Mouse (Mus musculus): ENCODE results near the gene Spo11. TPM values are rescaled to one million over a fixed set of nuclear protein-coding genes. Genes with fewer than 3 reads are reported as not detected.

Gene Spo11
- total and polyA plus RNA-seq, 3 experiments = 0.16 to 0.34 TPM; not detected in 1

GRCm38 (mm10) chr2:173035653-173036052, 58.2 kb downstream of the Spo11 start:
- H3K36me3 ChIP-seq (replicated peaks in 1 of 2; ENCODE audit: control insufficient read depth in 1 of 2, insufficient read depth in 1 of 2, low read length in 1 of 2) = peaks cover 49 to 75% of the 10 kb centered on the region in 2 experiments

GRCm38 (mm10) chr2:173036055-173036454, 58.6 kb downstream of the Spo11 start:
- DNase-seq (ENCODE audit: extremely low read depth) = no peak
- Histone ChIP-seq H3K79me2 (replicated peaks; ENCODE audit: control insufficient read depth, extremely low read depth, insufficient read depth, poor library complexity, severe bottlenecking) (no peaks in the 10 kb centered on the region), H3K36me3 (replicated peaks in 1 of 2; ENCODE audit: control insufficient read depth in 1 of 2, insufficient read depth in 1 of 2, low read length in 1 of 2) (peaks cover 45 to 71% of the 10 kb centered on the region in 2 experiments), H3K4me3 (replicated peaks in 1 of 3; ENCODE audit: low read depth in 2 of 3, low read length in 2 of 3, poor library complexity in 1 of 3) (no peak overlapping the region), H3K9ac (ENCODE audit: insufficient read depth, low read depth) (no peak overlapping the region), H3K4me1 (ENCODE audit: control insufficient read depth in 1 of 2, insufficient read depth in 2 of 2) (peaks cover 4 to 39% of the 10 kb centered on the region in 2 experiments; a peak in 3 of 4 replicates), H3K27me3 (replicated peaks) (no peaks in the 10 kb centered on the region), H3K9me3 (replicated peaks; ENCODE audit: low read length) (no peaks in the 10 kb centered on the region), H3K27ac (ENCODE audit: insufficient read depth, low read depth) (no peak overlapping the region), H3K4me2 (ENCODE audit: insufficient read depth, low read depth, poor library complexity, severe bottlenecking) (no peak overlapping the region)
- TF ChIP-seq MXI1 (IDR thresholded peaks at IDR 0.05; ENCODE audit: low read depth, low read length) (no peak), ETS1 (conservative IDR thresholded peaks at IDR 0.05; ENCODE audit: low read depth, low read length) (no peak), TCF12 (IDR thresholded peaks at IDR 0.05; ENCODE audit: low read depth, low read length) (no peak), IRF4 (IDR thresholded peaks at IDR 0.05; ENCODE audit: low read depth, low read length) (no peak), JUND (conservative IDR thresholded peaks at IDR 0.05; ENCODE audit: low read depth, low read length) (no peak), NRF1 (IDR thresholded peaks at IDR 0.05; ENCODE audit: low read depth, low read length) (no peak), GABPA (IDR thresholded peaks at IDR 0.05; ENCODE audit: insufficient replicate concordance, low read depth, low read length) (no peak), TBP (conservative IDR thresholded peaks at IDR 0.05; ENCODE audit: low read depth, low read length) (no peak), CHD2 (IDR thresholded peaks at IDR 0.05; ENCODE audit: low read length) (no peak), ELF1 (IDR thresholded peaks at IDR 0.05; ENCODE audit: low read depth, low read length) (no peak), ZNF384 (IDR thresholded peaks at IDR 0.05; ENCODE audit: low read depth, low read length) (no peak), SMC3 (IDR thresholded peaks at IDR 0.05; ENCODE audit: low read depth, low read length) (no peak), ZKSCAN1 (IDR thresholded peaks at IDR 0.05; ENCODE audit: borderline replicate concordance, low read depth, low read length) (no peak), RAD21 (IDR thresholded peaks at IDR 0.05; ENCODE audit: low read depth, low read length) (no peak), MAFK (IDR thresholded peaks at IDR 0.05; ENCODE audit: insufficient replicate concordance, low read length) (no peak), RCOR1 (conservative IDR thresholded peaks at IDR 0.05; ENCODE audit: low read depth, low read length) (no peak)
- dilution Hi-C loops (cut with MboI; ENCODE audit: extremely low pct_ligation_motif_present, extremely low pct_unique_long_range_greater_than_20kb, low sequenced_read_pairs) = no loop called here
- in situ Hi-C loops (cut with MboI; ENCODE audit: low pct_ligation_motif_present, low pct_unique_long_range_greater_than_20kb, low sequenced_read_pairs) = no loop called here

More at GRCm38 (mm10) chr2:173035653-173036052, 58.2 kb downstream of the Spo11 start:
- H3K27me3 ChIP-seq (replicated peaks) = no peaks in the 10 kb centered on the region
- dilution Hi-C loops (cut with MboI; ENCODE audit: extremely low pct_ligation_motif_present, extremely low pct_unique_long_range_greater_than_20kb, low sequenced_read_pairs) = no loop called here
- no peak overlapping the region for H3K9ac ChIP-seq (ENCODE audit: insufficient read depth, low read depth)
- H3K27ac ChIP-seq (ENCODE audit: insufficient read depth, low read depth) = no peak overlapping the region
- TF ChIP-seq TBP (conservative IDR thresholded peaks at IDR 0.05; ENCODE audit: low read depth, low read length) (no peak), CTCF (conservative IDR thresholded peaks at IDR 0.05 in 1 of 2, IDR thresholded peaks at IDR 0.05 in 1 of 2; ENCODE audit: low read depth in 2 of 2, low read length in 2 of 2) (no peak), JUN (IDR thresholded peaks at IDR 0.05; ENCODE audit: insufficient read depth, low read depth, low read length) (no peak), POLR2AphosphoS2 (IDR thresholded peaks at IDR 0.05; ENCODE audit: low read depth, low read length) (no peak), SIN3A (IDR thresholded peaks at IDR 0.05; ENCODE audit: low read length) (no peak), ZNF384 (IDR thresholded peaks at IDR 0.05; ENCODE audit: low read depth, low read length) (no peak), TCF12 (IDR thresholded peaks at IDR 0.05; ENCODE audit: low read depth, low read length) (no peak), MAZ (IDR thresholded peaks at IDR 0.05; ENCODE audit: low read depth, low read length) (no peak), KAT2A (IDR thresholded peaks at IDR 0.05; ENCODE audit: insufficient replicate concordance, low read length) (no peak), MAFK (IDR thresholded peaks at IDR 0.05; ENCODE audit: insufficient replicate concordance, low read length) (no peak), IRF4 (IDR thresholded peaks at IDR 0.05; ENCODE audit: low read depth, low read length) (no peak), CHD2 (IDR thresholded peaks at IDR 0.05; ENCODE audit: low read length) (no peak), MEF2A (IDR thresholded peaks at IDR 0.05; ENCODE audit: borderline replicate concordance, low read depth, low read length) (no peak), JUND (conservative IDR thresholded peaks at IDR 0.05; ENCODE audit: low read depth, low read length) (no peak), BHLHE40 (IDR thresholded peaks at IDR 0.05; ENCODE audit: low read depth, low read length) (no peak), ZMIZ1 (IDR thresholded peaks at IDR 0.05; ENCODE audit: low read depth, low read length) (no peak), MAX (IDR thresholded peaks at IDR 0.05; ENCODE audit: low read length) (no peak)
- no peak overlapping the region for H3K4me2 ChIP-seq (ENCODE audit: insufficient read depth, low read depth, poor library complexity, severe bottlenecking)
- H3K4me3 ChIP-seq (replicated peaks in 1 of 3; ENCODE audit: low read depth in 2 of 3, low read length in 2 of 3, poor library complexity in 1 of 3) = no peak overlapping the region
- no peak for DNase-seq (ENCODE audit: extremely low read depth)
- peaks cover 4 to 36% of the 10 kb centered on the region in 2 experiments; a peak in 3 of 4 replicates for H3K4me1 ChIP-seq (ENCODE audit: control insufficient read depth in 1 of 2, insufficient read depth in 2 of 2)
- no peaks in the 10 kb centered on the region for H3K79me2 ChIP-seq (replicated peaks; ENCODE audit: control insufficient read depth, extremely low read depth, insufficient read depth, poor library complexity, severe bottlenecking)
- no peaks in the 10 kb centered on the region for H3K9me3 ChIP-seq (replicated peaks; ENCODE audit: low read length)
- in situ Hi-C loops (cut with MboI; ENCODE audit: low pct_ligation_motif_present, low pct_unique_long_range_greater_than_20kb, low sequenced_read_pairs) = no loop called here

Data from CH12.LX (cell line).